Mouse (Mus musculus) bone marrow, adult 2 months (tissue): ENCODE results near the gene Slc38a4.

Experiments
- CTCF ChIP-seq: fragments of 200-500 bp; IDR thresholded peaks from 2 replicates; pipeline ENCODE4 v1.5.1; 2011; ENCODE audit warnings: low read length, control low read depth; ENCODE audit not compliant: control insufficient read depth, insufficient read depth
- POLR2A ChIP-seq: fragments of 200-500 bp; IDR thresholded peaks from 2 replicates; pipeline ENCODE4 v1.6.1; 2011; ENCODE audit warnings: low read depth, mild to moderate bottlenecking, control low read depth, low read length, borderline replicate concordance; ENCODE audit not compliant: control insufficient read depth

GRCm38 (mm10) chr15:96972706-96973274, 83.0 kb downstream of the Slc38a4 start:
- no peak for TF ChIP-seq POLR2A
- TF ChIP-seq CTCF = no peak
